Mouse (Mus musculus): Measurements from ENCODE around the gene Ankrd54. TPM values are rescaled to one million over a fixed set of nuclear protein-coding genes. Genes with fewer than 3 reads are reported as not detected.
A peak's percentile ranks its signal among the peaks of the same experiment; 100 is the strongest.

Ankrd54 gene
- 1 to 10 TPM; 6.1 to 8.6 TPM for total RNA-seq (2021)
- long read RNA-seq, experiment 1, transcript Ankrd54-201 (8 exons, 1,904 nt): major isoform, 20 of 31 reads
- long read RNA-seq, experiment 1, partial matches to known transcripts: 4 of 31 reads
- long read RNA-seq, experiment 1, other reads (novel, unspliced or antisense): 6 of 31 reads
- long read RNA-seq, experiment 2, transcript Ankrd54-201 (8 exons, 1,904 nt): major isoform, 13 of 15 reads
- long read RNA-seq, experiment 2, partial matches to known transcripts: 1 of 15 reads
- long read RNA-seq, experiment 2, other reads (novel, unspliced or antisense): 0 of 15 reads

- peak; percentile 93 for DNase-seq
Measured at GRCm38 (mm10) chr15:79062376-79063159, at the start of gene Ankrd54. Ankrd54 (minus strand) TSS chr15:79062893.

- DNase-seq: no peak
Measured at GRCm38 (mm10) chr15:79111774-79112173, 49.1 kb upstream of the Ankrd54 start.

DNA sequence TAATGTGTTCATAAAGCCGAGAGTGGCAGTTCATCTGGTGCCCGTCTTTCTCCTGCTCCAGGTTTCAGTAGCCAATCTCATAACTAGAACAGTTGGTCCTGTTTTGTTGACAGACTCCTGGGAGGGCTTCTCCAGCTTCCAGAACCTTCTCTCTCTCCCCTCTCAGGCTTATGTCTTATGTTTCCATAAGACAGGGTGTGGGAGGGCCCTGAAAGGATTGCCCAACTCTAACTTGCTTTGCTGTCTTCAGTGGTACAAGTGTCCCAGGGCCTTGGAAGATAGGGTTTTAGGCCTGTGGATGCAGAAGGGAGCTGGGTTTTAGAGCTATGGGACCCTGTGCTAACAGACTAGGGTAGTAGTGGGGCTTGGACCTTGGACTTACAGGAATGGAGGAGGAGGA is 47.8 kb upstream of the Ankrd54 start:
- DNase-seq: no peak

DNA sequence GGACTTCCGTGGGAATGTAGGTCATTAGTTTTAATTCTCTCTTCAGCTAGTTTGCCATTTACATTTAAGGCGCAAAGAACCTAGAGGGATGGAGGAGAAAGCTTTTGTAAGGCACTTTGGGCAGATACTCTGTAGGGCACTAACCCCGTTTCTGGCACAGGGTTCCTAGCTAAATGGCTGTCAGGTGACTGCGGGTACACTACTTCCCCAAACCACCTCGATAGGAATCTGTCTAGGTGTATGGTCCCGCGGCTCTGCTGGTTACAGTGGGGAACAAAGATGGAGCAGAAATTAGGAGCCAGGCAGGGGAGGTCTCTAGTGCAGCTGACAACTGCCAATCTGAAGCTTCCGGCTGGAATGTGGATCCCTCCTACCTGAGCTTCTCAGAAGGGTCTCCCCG is 47.3 kb upstream of the Ankrd54 start:
- no peak for DNase-seq

DNA sequence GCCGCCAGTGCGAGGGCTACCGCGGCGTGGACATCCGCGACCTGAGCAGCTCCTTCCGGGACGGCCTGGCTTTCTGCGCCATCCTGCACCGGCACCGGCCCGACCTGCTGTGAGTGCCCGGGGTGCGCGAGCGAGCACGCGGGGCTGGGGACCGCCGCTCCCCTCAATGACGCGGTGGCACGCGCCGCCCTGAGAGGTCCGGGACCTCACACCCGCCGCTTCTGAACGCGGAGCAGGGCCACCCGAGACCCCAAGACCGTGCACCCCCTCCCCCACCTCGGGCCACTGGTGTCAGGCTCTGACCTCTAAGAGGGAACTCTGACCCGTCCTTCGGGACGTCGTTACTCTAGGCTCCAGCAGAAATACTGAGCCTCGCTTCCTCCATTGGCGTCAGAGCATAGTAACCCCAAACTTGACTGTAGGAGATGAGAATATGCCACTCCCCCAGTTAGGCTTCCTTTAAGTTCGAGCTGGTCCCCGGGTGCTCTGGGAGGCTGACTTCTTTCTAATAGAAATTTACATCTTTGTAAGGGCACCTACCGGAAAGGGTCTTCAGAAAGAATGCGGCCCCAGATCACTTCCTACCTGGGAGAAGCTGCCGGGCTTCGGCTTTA is 46.7 kb upstream of the Ankrd54 start:
- DNase-seq: no peak

- peak; percentile 78 for DNase-seq
Measured at GRCm38 (mm10) chr15:79108421-79109320, 46.0 kb upstream of the Ankrd54 start, which contains the start of gene Micall1. Micall1 (plus strand) TSS chr15:79108898.

DNA sequence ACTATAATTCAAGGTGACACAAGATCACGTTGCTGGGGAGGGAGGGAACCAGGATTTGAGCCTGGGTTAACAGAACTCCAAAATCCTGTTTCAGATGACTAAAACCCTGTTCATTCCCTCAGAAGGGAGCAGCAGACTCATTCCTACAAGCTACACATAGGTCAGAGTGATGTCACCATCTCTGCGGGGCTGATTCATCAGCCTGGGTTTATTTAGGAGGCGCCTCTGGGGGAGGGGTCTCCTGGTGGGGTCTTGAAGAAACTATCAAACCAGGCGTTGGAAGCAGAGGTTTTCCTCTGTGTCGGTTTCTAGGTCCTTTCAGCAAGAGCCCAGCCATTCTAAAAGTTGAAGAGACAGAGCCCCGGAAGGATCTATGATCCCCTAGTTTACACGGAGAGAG is 45.3 kb upstream of the Ankrd54 start:
- DNase-seq: no peak

DNA sequence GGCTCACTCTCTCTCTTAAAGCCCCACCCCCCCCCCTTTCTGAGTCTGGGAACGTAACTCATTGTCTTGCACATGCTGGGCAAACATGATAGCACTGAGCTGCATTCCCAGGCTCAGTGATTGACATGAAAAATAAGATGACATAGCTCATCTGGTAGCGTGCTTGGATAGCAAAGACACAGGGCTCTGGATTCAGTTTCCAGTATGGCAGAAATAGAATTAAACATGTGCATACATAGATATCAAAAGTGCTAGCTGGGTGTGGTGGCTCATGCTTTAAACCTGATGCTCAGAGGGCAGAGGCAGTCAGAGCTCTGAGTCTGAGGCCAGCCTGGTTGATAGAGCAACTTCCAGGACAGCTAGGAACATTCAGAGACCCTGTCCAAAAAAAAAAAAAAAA is 43.1 kb upstream of the Ankrd54 start:
- no peak for DNase-seq

GRCm38 (mm10) chr15:79103264-79103663 is 40.6 kb upstream of the Ankrd54 start:
- no peak for DNase-seq

GRCm38 (mm10) chr15:79101531-79101930 is 38.8 kb upstream of the Ankrd54 start:
- no peak for DNase-seq

- no peak for DNase-seq
Measured at GRCm38 (mm10) chr15:79100391-79100790, 37.7 kb upstream of the Ankrd54 start.

- no peak for DNase-seq
Measured at GRCm38 (mm10) chr15:79099456-79099855, 36.8 kb upstream of the Ankrd54 start.

DNA sequence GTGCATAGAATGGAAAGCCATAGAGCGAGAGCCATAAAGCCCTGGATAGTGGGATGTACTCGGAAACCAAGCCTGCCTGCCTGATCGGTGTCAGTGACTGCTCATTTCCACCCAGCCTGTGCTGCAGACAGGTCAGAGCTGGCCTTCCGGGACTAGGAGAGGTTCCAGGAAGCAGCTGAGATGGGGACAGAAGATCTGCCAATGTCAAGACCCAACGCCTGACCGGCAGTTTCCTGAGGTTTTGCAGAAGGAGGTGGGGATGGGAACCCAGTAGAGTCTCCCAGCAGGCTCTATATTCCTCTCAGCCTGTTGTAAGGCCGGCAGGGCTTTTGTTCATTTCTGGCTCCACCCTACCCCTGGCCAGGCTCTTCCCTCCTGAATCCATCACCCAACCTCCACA is 36.2 kb upstream of the Ankrd54 start:
- no peak for DNase-seq

- peak; percentile 10 for DNase-seq
Measured at GRCm38 (mm10) chr15:79098220-79098619, 35.5 kb upstream of the Ankrd54 start.

- DNase-seq: peak; percentile 70
Measured at GRCm38 (mm10) chr15:79097611-79098025, 34.9 kb upstream of the Ankrd54 start.

DNA sequence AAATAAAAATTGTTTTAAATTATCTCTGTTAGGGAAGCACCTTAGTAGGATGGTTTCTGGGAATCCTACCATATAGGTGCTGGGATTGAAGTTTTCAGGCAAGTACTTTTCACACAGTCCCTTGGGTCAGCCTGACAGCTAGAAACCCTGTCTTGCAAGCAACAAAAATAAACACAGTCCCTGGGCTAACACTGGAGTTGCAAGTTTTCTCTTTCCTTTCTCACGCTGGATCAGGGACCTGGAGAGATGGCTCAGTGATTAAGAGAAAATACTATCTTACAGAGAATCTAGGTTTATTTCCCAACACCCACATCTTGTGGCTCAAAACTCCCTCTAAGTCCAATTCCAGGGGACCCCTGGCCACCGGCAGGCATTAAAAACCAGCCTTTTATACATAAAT is 34.4 kb upstream of the Ankrd54 start:
- no peak for DNase-seq

DNA sequence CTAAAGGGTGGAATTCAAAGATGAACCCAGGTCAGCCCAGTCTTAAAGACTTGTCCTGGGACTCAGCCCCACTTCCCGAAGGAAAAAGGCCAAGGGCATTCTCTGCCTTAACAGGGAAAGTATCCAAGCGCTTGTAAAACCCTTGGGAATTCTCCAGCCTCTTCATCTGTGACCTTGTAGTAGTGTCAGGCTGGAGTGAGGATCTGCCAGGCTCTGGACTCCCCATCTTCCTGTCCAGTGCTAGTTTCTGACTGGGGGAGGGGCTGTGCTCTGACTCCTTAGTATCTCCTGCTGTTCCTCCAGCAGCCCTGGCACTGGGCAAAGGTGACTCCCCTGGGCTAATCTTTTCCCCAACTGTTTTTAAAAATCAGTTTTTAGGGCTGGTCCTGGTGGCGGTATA is 33.9 kb upstream of the Ankrd54 start:
- no peak for DNase-seq

DNA sequence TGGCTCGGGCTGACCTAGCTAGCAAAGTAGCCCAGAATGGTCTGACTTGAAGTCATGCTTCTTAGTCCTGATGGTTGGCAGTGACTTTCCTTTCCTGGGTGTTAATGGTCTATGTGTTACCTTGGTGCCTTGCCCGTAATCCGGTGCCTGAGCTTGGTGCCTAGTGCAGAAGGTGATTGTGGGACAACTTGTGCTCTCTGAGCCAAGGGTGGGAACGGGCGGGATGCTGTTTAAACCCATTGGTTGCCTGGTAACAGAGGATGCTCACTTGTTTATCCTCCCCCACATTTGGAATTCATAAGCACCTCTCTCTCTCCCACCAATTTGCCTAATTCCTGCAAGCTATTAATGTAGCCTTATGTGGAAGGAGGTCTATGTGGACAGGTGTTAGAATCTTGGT is 32.8 kb upstream of the Ankrd54 start:
- no peak for DNase-seq

- DNase-seq: peak; percentile 27
Measured at GRCm38 (mm10) chr15:79093083-79093839, 30.6 kb upstream of the Ankrd54 start.

- DNase-seq: no peak
Measured at GRCm38 (mm10) chr15:79092284-79092683, 29.6 kb upstream of the Ankrd54 start.

DNA sequence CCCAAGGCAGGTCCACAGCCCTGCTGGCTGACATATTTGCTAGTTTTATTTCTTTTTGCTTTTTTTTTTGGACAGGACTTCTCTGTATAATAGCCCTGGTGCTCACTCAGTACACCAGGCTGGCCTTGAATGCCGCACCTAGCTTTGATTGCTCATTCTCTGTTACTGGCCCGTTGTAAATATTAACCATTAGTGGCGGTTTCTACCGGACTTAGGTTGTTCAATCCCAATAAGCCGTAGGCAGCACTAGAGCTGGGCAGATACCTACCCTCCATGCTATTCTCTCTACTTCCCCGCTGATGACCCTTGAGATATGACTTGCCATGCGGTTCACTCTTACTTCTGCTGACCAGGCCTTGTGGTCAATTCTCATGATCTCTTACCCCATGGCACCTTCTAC is 16.9 kb upstream of the Ankrd54 start:
- DNase-seq: no peak
